Mouse (Mus musculus): ENCODE results near the gene Wwp2. TPM values are rescaled to one million over a fixed set of nuclear protein-coding genes. Genes with fewer than 3 reads are reported as not detected.

Gene Wwp2
- 41.0 and 62.7 TPM in 2 replicates for polyA plus RNA-seq (2012; rRNA removed)

GRCm38 (mm10) chr8:107435962-107436831 lies at the start of gene Wwp2:
Gene Wwp2 (plus strand): TSS chr8:107436365.
- Histone ChIP-seq H3K4me3 (replicated peaks; ENCODE audit: extremely low read depth, low read depth, low read length) (peak within 1 kb of the TSS; percentile 96), H3K4me1 (ENCODE audit: control insufficient read depth, insufficient read depth, low read length) (peaks cover 5% of the 10 kb centered on the region)
- TF ChIP-seq CTCF (IDR thresholded peaks at IDR 0.05; ENCODE audit: insufficient read depth, low read length) (no peak), POLR2A (IDR thresholded peaks at IDR 0.05; ENCODE audit: borderline replicate concordance, extremely low read depth, low read depth, low read length) (0 out of 2 replicates have a peak, but pooled peaks have one; percentile 49)
- peak; percentile 84 for DNase-seq
- WGBS: under 1% methylated on average over 59 of the region's 81 CpGs

GRCm38 (mm10) chr8:107386642-107387041 lies 49.5 kb upstream of the Wwp2 start:
- H3K4me3 ChIP-seq (replicated peaks; ENCODE audit: extremely low read depth, low read depth, low read length): no peak overlapping the region
- H3K4me1 ChIP-seq (ENCODE audit: control insufficient read depth, insufficient read depth, low read length): no peaks in the 10 kb centered on the region
- no peak for DNase-seq
- TF ChIP-seq POLR2A (IDR thresholded peaks at IDR 0.05; ENCODE audit: borderline replicate concordance, extremely low read depth, low read depth, low read length) (no peak), CTCF (IDR thresholded peaks at IDR 0.05; ENCODE audit: insufficient read depth, low read length) (peak; percentile 15; the same call in 1 of the 2 replicates)
- 19% methylated on average over 3 of the region's 3 CpGs for WGBS

- TF ChIP-seq POLR2A (IDR thresholded peaks at IDR 0.05; ENCODE audit: borderline replicate concordance, extremely low read depth, low read depth, low read length) (no peak), CTCF (IDR thresholded peaks at IDR 0.05; ENCODE audit: insufficient read depth, low read length) (no peak)
- 60% methylated on average over 5 of the region's 5 CpGs for WGBS
- no peak for DNase-seq
- Histone ChIP-seq H3K4me3 (replicated peaks; ENCODE audit: extremely low read depth, low read depth, low read length) (no peak overlapping the region), H3K4me1 (ENCODE audit: control insufficient read depth, insufficient read depth, low read length) (no peaks in the 10 kb centered on the region)
Observed at GRCm38 (mm10) chr8:107387861-107388260, 48.3 kb upstream of the Wwp2 start.

DNA sequence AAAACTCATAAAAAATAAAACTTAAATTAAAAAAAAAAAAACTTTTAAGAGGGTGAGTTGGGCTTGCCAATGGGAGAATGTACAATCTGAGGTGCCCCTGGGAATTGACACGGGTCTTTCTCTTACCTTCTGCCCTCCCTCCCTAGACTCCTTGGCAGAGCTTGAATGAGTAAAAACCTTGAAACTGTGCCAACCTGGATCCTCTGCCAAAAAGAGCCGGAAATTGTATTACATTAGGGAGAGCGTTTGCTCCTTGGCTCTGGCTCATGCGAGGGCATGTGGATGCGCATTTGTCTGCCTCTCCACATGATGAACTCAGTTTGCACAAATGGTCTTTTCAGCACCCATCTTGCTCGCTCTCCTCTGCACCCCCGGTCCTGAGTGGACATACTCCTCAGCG lies 46.6 kb upstream of the Wwp2 start:
- WGBS: 35% methylated on average over 8 of the region's 8 CpGs
- DNase-seq: no peak
- no peak for TF ChIP-seq POLR2A (IDR thresholded peaks at IDR 0.05; ENCODE audit: borderline replicate concordance, extremely low read depth, low read depth, low read length)
- TF ChIP-seq CTCF (IDR thresholded peaks at IDR 0.05; ENCODE audit: insufficient read depth, low read length): no peak
- Histone ChIP-seq H3K4me1 (ENCODE audit: control insufficient read depth, insufficient read depth, low read length) (no peaks in the 10 kb centered on the region), H3K4me3 (replicated peaks; ENCODE audit: extremely low read depth, low read depth, low read length) (no peak overlapping the region)

GRCm38 (mm10) chr8:107390476-107391135 lies 45.6 kb upstream of the Wwp2 start:
- Histone ChIP-seq H3K4me3 (replicated peaks; ENCODE audit: extremely low read depth, low read depth, low read length) (no peak overlapping the region), H3K4me1 (ENCODE audit: control insufficient read depth, insufficient read depth, low read length) (no peaks in the 10 kb centered on the region)
- no peak for DNase-seq
- WGBS: 92% methylated on average over 16 of the region's 16 CpGs
- TF ChIP-seq CTCF (IDR thresholded peaks at IDR 0.05; ENCODE audit: insufficient read depth, low read length): no peak
- TF ChIP-seq POLR2A (IDR thresholded peaks at IDR 0.05; ENCODE audit: borderline replicate concordance, extremely low read depth, low read depth, low read length): no peak

DNA sequence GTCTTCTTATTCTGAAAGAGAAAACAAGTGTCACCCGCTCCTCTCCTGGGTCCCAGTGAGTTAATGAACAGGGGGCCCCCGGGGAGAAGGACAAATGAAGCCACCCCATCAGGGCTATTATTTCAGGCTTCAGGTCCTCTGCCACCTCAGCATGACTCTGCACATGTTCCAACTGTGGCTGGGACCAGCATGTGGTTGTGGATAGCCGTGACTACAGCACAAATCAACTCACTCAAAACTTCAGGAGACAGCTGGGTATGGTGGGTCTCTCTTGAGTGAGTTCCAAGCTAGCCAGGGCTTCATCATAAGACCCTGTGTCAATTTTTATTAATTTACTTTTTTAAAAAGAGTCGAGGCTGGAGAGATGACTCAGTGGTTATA lies 45.0 kb upstream of the Wwp2 start:
- Histone ChIP-seq H3K4me1 (ENCODE audit: control insufficient read depth, insufficient read depth, low read length) (no peaks in the 10 kb centered on the region), H3K4me3 (replicated peaks; ENCODE audit: extremely low read depth, low read depth, low read length) (no peak overlapping the region)
- 72% methylated on average over 4 of the region's 4 CpGs for WGBS
- TF ChIP-seq POLR2A (IDR thresholded peaks at IDR 0.05; ENCODE audit: borderline replicate concordance, extremely low read depth, low read depth, low read length) (no peak), CTCF (IDR thresholded peaks at IDR 0.05; ENCODE audit: insufficient read depth, low read length) (no peak)
- DNase-seq: no peak

DNA sequence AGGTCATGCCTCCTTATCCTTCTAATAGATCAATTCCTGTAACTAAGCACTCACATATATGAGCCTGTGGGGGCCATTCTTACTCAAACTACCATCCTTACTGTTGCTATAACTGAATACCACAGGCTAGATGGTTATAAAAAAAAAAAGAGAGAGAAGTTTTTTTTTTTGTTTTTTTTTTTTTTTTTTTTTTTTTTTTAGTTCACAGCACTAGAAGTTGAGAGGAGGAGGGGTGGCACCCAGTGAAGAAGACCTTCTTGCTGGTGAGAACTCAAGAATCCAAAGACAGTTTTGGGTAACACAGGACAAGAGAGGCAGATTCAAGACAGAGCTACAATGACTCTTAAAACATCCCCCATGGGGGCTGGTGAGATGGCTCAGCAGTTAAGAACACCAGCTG lies 40.8 kb upstream of the Wwp2 start:
- Histone ChIP-seq H3K4me3 (replicated peaks; ENCODE audit: extremely low read depth, low read depth, low read length) (no peak overlapping the region), H3K4me1 (ENCODE audit: control insufficient read depth, insufficient read depth, low read length) (no peaks in the 10 kb centered on the region)
- no peak for TF ChIP-seq CTCF (IDR thresholded peaks at IDR 0.05; ENCODE audit: insufficient read depth, low read length)
- no peak for TF ChIP-seq POLR2A (IDR thresholded peaks at IDR 0.05; ENCODE audit: borderline replicate concordance, extremely low read depth, low read depth, low read length)
- DNase-seq: no peak

DNA sequence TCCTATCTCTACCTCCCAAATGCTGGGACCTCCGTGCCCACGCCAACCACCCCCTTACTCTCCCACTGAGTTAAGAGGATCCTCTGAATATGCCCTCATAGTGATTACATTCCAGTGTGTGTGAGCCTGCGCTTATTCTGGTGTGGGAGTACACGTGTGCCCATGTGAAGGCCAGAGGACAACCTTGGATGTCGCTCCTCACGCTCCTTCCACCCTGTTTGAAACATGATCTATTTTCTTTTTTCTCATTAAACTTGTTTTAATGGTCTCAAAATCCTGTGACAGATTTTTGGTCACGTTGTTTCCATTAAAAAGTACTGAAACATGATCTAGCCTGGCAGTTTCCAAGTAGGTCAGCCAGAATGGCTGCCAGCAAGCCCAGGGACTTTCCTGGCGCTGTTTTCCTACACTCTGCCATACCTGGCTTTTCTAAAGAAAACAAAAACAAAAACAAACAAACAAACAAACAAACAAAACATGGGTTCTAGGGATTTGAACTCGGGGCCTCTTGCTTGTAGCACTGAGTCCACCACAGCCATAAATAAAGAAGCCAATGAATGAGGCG lies 40.0 kb upstream of the Wwp2 start:
- TF ChIP-seq CTCF (IDR thresholded peaks at IDR 0.05; ENCODE audit: insufficient read depth, low read length): no peak
- TF ChIP-seq POLR2A (IDR thresholded peaks at IDR 0.05; ENCODE audit: borderline replicate concordance, extremely low read depth, low read depth, low read length): no peak
- 87% methylated on average over 10 of the region's 10 CpGs for WGBS
- Histone ChIP-seq H3K4me3 (replicated peaks; ENCODE audit: extremely low read depth, low read depth, low read length) (no peak overlapping the region), H3K4me1 (ENCODE audit: control insufficient read depth, insufficient read depth, low read length) (no peaks in the 10 kb centered on the region)
- DNase-seq: no peak

DNA sequence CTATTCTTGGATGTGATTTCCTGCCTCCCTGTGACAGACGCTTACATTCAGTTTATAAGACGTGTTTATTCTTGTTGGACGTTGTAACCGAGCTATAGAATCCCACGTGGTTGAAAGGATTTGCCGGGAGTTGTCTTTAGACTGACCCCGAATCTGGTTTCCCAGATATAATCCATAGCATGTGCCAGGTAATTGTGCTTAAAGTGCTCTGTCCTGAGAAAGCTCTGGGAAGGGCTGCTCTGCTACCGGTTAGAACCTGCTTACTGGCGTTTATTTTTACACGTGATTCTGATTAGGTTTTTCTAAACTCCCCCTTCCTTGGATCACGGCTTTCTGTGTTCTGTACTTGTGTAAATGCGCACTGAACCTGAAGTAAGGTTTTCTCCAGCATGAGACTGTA lies 38.5 kb upstream of the Wwp2 start:
- WGBS: 51% methylated on average over 12 of the region's 12 CpGs
- DNase-seq: no peak
- H3K4me3 ChIP-seq (replicated peaks; ENCODE audit: extremely low read depth, low read depth, low read length): no peak overlapping the region
- TF ChIP-seq POLR2A (IDR thresholded peaks at IDR 0.05; ENCODE audit: borderline replicate concordance, extremely low read depth, low read depth, low read length): no peak
- TF ChIP-seq CTCF (IDR thresholded peaks at IDR 0.05; ENCODE audit: insufficient read depth, low read length): no peak
- H3K4me1 ChIP-seq (ENCODE audit: control insufficient read depth, insufficient read depth, low read length): no peaks in the 10 kb centered on the region

Data from lung, adult 2 months (tissue).